Mouse (Mus musculus): ENCODE data around the gene Ttc39b. TPM values are rescaled to one million over a fixed set of nuclear protein-coding genes. Genes with fewer than 3 reads are reported as not detected.
A peak's percentile ranks its signal among the peaks of the same experiment; 100 is the strongest.

Gene Ttc39b
- total RNA-seq, 2 experiments from 2014 or later, result 19.7 to 22.8 TPM

GRCm38 (mm10) chr4:83318758-83319157 lies 5.3 kb downstream of the Ttc39b start:
- intact Hi-C loops (cut with DNase I), result no loop called here

GRCm38 (mm10) chr4:83317826-83318348 lies 6.2 kb downstream of the Ttc39b start:
- no peak for DNase-seq
- intact Hi-C loops (cut with DNase I), result no loop called here

More at GRCm38 (mm10) chr4:83318758-83319157, 5.3 kb downstream of the Ttc39b start:
- no peak for DNase-seq

GRCm38 (mm10) chr4:83316718-83317117 lies 7.3 kb downstream of the Ttc39b start:
- intact Hi-C loops (cut with DNase I), result no loop called here
- DNase-seq, result no peak

GRCm38 (mm10) chr4:83315930-83316329 lies 8.1 kb downstream of the Ttc39b start:
- intact Hi-C loops (cut with DNase I), result no loop called here
- DNase-seq, result no peak

GRCm38 (mm10) chr4:83314922-83315881 lies 8.9 kb downstream of the Ttc39b start:
- intact Hi-C loops (cut with DNase I), result no loop called here
- peak; percentile 53 for DNase-seq

- intact Hi-C loops (cut with DNase I), result no loop called here
- DNase-seq, result no peak
These were observed 9.7 kb downstream of the Ttc39b start for GRCm38 (mm10) chr4:83314261-83314793.

- intact Hi-C loops (cut with DNase I), result no loop called here
- DNase-seq, result peak; percentile 24
These were observed 11.7 kb downstream of the Ttc39b start for GRCm38 (mm10) chr4:83312336-83312735.

GRCm38 (mm10) chr4:83311481-83311880 lies 12.6 kb downstream of the Ttc39b start:
- no peak for DNase-seq
- intact Hi-C loops (cut with DNase I), result no loop called here

GRCm38 (mm10) chr4:83310990-83311389 lies 13.1 kb downstream of the Ttc39b start:
- no peak for DNase-seq
- intact Hi-C loops (cut with DNase I), result no loop called here

- DNase-seq, result no peak
- intact Hi-C loops (cut with DNase I), result loop anchor here (10.0 kb wide), 1 partner anchor 106 kb away; the partner anchor contains the start of gene Snapc3
These were observed 15.1 kb downstream of the Ttc39b start for GRCm38 (mm10) chr4:83308914-83309313.

GRCm38 (mm10) chr4:83307686-83308469 lies 16.2 kb downstream of the Ttc39b start:
- intact Hi-C loops (cut with DNase I), result loop anchor here (10.0 kb wide), 1 partner anchor 107 kb away; the partner anchor contains the start of gene Snapc3
- no peak for DNase-seq

- intact Hi-C loops (cut with DNase I), result loop anchor here (10.0 kb wide), 1 partner anchor 108 kb away; the partner anchor contains the start of gene Snapc3
- DNase-seq, result no peak
These were observed 17.2 kb downstream of the Ttc39b start for GRCm38 (mm10) chr4:83306879-83307278.

- intact Hi-C loops (cut with DNase I), result loop anchor here (10.0 kb wide), 1 partner anchor 110 kb away; the partner anchor contains the start of gene Snapc3
- DNase-seq, result no peak
These were observed 19.0 kb downstream of the Ttc39b start for GRCm38 (mm10) chr4:83305099-83305498.

GRCm38 (mm10) chr4:83302887-83303827 lies 20.9 kb downstream of the Ttc39b start:
- intact Hi-C loops (cut with DNase I), result loop anchor here (10.0 kb wide), 1 partner anchor 112 kb away; the partner anchor contains the start of gene Snapc3
- peak; percentile 64 for DNase-seq

GRCm38 (mm10) chr4:83302123-83302737 lies 21.8 kb downstream of the Ttc39b start:
- intact Hi-C loops (cut with DNase I), result loop anchor here (10.0 kb wide), 1 partner anchor 113 kb away; the partner anchor contains the start of gene Snapc3
- no peak for DNase-seq

- intact Hi-C loops (cut with DNase I), result loop anchor here (10.0 kb wide), 1 partner anchor 113 kb away; the partner anchor contains the start of gene Snapc3
- DNase-seq, result no peak
These were observed 22.3 kb downstream of the Ttc39b start for GRCm38 (mm10) chr4:83301713-83302112.

- peak; percentile 70 for DNase-seq
- intact Hi-C loops (cut with DNase I), result no loop called here
These were observed 39.2 kb downstream of the Ttc39b start for GRCm38 (mm10) chr4:83284768-83285350.

Data from left cerebral cortex, postnatal 4 days (tissue).